ENCODE assay signal across 8 mouse cellular contexts in genomic region chr8:83972150-83973120, GRCm38 (mm10). TPM values are rescaled to one million over a fixed set of nuclear protein-coding genes. Genes with fewer than 3 reads are reported as not detected.
A peak's percentile ranks its signal among the peaks of the same experiment; 100 is the strongest.
DNase-seq lines count a peak whose midpoint lies in the region; ATAC-seq and TF ChIP-seq lines count a peak whose summit lies in the region.

Gene Prkaca, plus strand, starts transcription at chr8:83972993.

- 1% methylated on average over 25 of the region's 94 CpGs for WGBS in embryonic facial prominence, embryonic 14.5 days
- WGBS in heart, adult 2 months: under 1% methylated on average over 83 of the region's 94 CpGs
- WGBS in limb, embryonic 13.5 days: under 1% methylated on average over 61 of the region's 94 CpGs
- WGBS in midbrain, embryonic 16.5 days: under 1% methylated on average over 71 of the region's 94 CpGs

- H3K9ac ChIP-seq in embryonic facial prominence, embryonic 14.5 days (ENCODE audit: low read depth, low read length): peak within 1 kb of the TSS; percentile 86
- H3K9ac ChIP-seq in heart, adult 2 months (ENCODE audit: low read depth, low read length): peak within 1 kb of the TSS; percentile 97
- peak within 1 kb of the TSS; percentile 94 for H3K9ac ChIP-seq in limb, embryonic 13.5 days
- H3K9ac ChIP-seq in midbrain, embryonic 16.5 days (ENCODE audit: low read depth, low read length): peak within 1 kb of the TSS; percentile 93

- no peak for TF ChIP-seq CTCF in heart, adult 2 months (IDR thresholded peaks at IDR 0.05)

- DNase-seq in 3T3-L1 (ENCODE audit: low read depth, low spot score): peak; percentile 99
- peak; percentile 94 to 97 for DNase-seq in adrenal gland, postnatal 4 days (ENCODE audit: low spot score in 2 of 2)
- peak; percentile 100 for DNase-seq in embryonic facial prominence, embryonic 14.5 days (ENCODE audit: low spot score)
- DNase-seq in heart, adult 2 months: peak; percentile 95 to 100
- DNase-seq in kidney, adult 8-10 months: peak; percentile 99
- peak; percentile 92 to 97 for DNase-seq in spleen, postnatal 10 days (ENCODE audit: low spot score in 2 of 2)

- H3K4me1 ChIP-seq in embryonic facial prominence, embryonic 14.5 days (ENCODE audit: control insufficient read depth, insufficient read depth, low read length): peaks cover 13% of the 10 kb centered on the region
- H3K4me1 ChIP-seq in heart, adult 2 months (ENCODE audit: control insufficient read depth, insufficient read depth, low read length): peaks cover 8% of the 10 kb centered on the region
- peaks cover 32% of the 10 kb centered on the region for H3K4me1 ChIP-seq in limb, embryonic 13.5 days
- peaks cover 26% of the 10 kb centered on the region for H3K4me1 ChIP-seq in midbrain, embryonic 16.5 days (ENCODE audit: control insufficient read depth, insufficient read depth, low read length)

- H3K36me3 ChIP-seq in embryonic facial prominence, embryonic 14.5 days (ENCODE audit: control insufficient read depth, insufficient read depth, low read length): peaks cover 24% of the 10 kb centered on the region
- H3K36me3 ChIP-seq in heart, adult 2 months (ENCODE audit: control insufficient read depth, insufficient read depth, low read length): no peaks in the 10 kb centered on the region
- H3K36me3 ChIP-seq in limb, embryonic 13.5 days: peaks cover 27% of the 10 kb centered on the region
- no peaks in the 10 kb centered on the region for H3K36me3 ChIP-seq in midbrain, embryonic 16.5 days (ENCODE audit: control insufficient read depth, insufficient read depth, low read length)

- peak; percentile 100 for ATAC-seq in embryonic facial prominence, embryonic 14.5 days (ENCODE audit: low read depth)
- ATAC-seq in limb, embryonic 13.5 days (ENCODE audit: low FRiP score, low read depth): peak; percentile 100
- ATAC-seq in midbrain, embryonic 16.5 days: peak; percentile 100

- H3K27ac ChIP-seq in embryonic facial prominence, embryonic 14.5 days (replicated peaks; ENCODE audit: low read depth, low read length): peak within 1 kb of the TSS; percentile 65
- H3K27ac ChIP-seq in heart, adult 2 months: peak within 1 kb of the TSS; percentile 85
- H3K27ac ChIP-seq in limb, embryonic 13.5 days: peak within 1 kb of the TSS; percentile 55; the same call in 1 of the 2 replicates
- H3K27ac ChIP-seq in midbrain, embryonic 16.5 days (ENCODE audit: low read length): peak within 1 kb of the TSS; percentile 88

- peak; percentile 46; the same call in 1 of the 2 replicates for TF ChIP-seq POLR2A in heart, adult 2 months (IDR thresholded peaks at IDR 0.05; ENCODE audit: insufficient read depth, low read depth, low read length)

- intact Hi-C loops in heart, adult 2 months (cut with DNase I): no loop called here

- H3K4me3 ChIP-seq in embryonic facial prominence, embryonic 14.5 days (ENCODE audit: low read depth, low read length): peak within 1 kb of the TSS; percentile 93
- H3K4me3 ChIP-seq in heart, adult 2 months: peak within 1 kb of the TSS; percentile 74
- H3K4me3 ChIP-seq in limb, embryonic 13.5 days: peak within 1 kb of the TSS; percentile 95
- H3K4me3 ChIP-seq in midbrain, embryonic 16.5 days (ENCODE audit: low read depth, low read length): peak within 1 kb of the TSS; percentile 92

- H3K79me2 ChIP-seq in heart, adult 2 months (replicated peaks; ENCODE audit: control insufficient read depth, insufficient read depth, low read length): peaks cover 6% of the 10 kb centered on the region; the same call in 1 of the 2 replicates

- no peaks in the 10 kb centered on the region for H3K27me3 ChIP-seq in embryonic facial prominence, embryonic 14.5 days (replicated peaks; ENCODE audit: control insufficient read depth, insufficient read depth, low read length)
- no peaks in the 10 kb centered on the region for H3K27me3 ChIP-seq in heart, adult 2 months (ENCODE audit: control insufficient read depth, insufficient read depth, low read length)
- H3K27me3 ChIP-seq in limb, embryonic 13.5 days: no peaks in the 10 kb centered on the region
- H3K27me3 ChIP-seq in midbrain, embryonic 16.5 days (ENCODE audit: control insufficient read depth, insufficient read depth, low read depth, low read length): no peaks in the 10 kb centered on the region

- TF ChIP-seq EP300 in heart, adult 2 months (IDR thresholded peaks at IDR 0.05; ENCODE audit: insufficient read depth, low read depth, low read length): no peak

- peak within 1 kb of the TSS; percentile 97 for H3K4me2 ChIP-seq in embryonic facial prominence, embryonic 14.5 days (ENCODE audit: low read depth, low read length)
- H3K4me2 ChIP-seq in limb, embryonic 13.5 days (replicated peaks): peak within 1 kb of the TSS; percentile 98
- H3K4me2 ChIP-seq in midbrain, embryonic 16.5 days (ENCODE audit: low read length): peak within 1 kb of the TSS; percentile 86

- no peaks in the 10 kb centered on the region for H3K9me3 ChIP-seq in embryonic facial prominence, embryonic 14.5 days (ENCODE audit: control insufficient read depth, low read length)
- H3K9me3 ChIP-seq in limb, embryonic 13.5 days: no peaks in the 10 kb centered on the region
- no peaks in the 10 kb centered on the region for H3K9me3 ChIP-seq in midbrain, embryonic 16.5 days (replicated peaks; ENCODE audit: control insufficient read depth, low read length, poor library complexity, severe bottlenecking)

RNA-seq across cellular contexts. Expression of gene Prkaca, which starts in this region (rescaled TPM):
- total RNA-seq in adrenal gland, postnatal 4 days (2021): 100 to 1,000 TPM; 225 to 237 TPM
- 208 and 247 TPM in 2 replicates for polyA plus RNA-seq in embryonic facial prominence, embryonic 14.5 days (2014; fragmentation: Nextera tagmentation; extraction: Ambion mirVana)
- 100 to 1,000 TPM; 306 to 331 TPM for total RNA-seq in heart, adult 2 months (2021)
- 239 and 333 TPM in 2 replicates for polyA plus RNA-seq in heart, adult 2 months (2012; rRNA removed)
- 169 and 174 TPM in 2 replicates for polyA plus RNA-seq in limb, embryonic 13.5 days (2015; fragmentation: Nextera tagmentation; extraction: Ambion mirVana)
- polyA plus RNA-seq in midbrain, embryonic 16.5 days (2015; fragmentation: Nextera tagmentation; extraction: Ambion mirVana): 225 and 231 TPM in 2 replicates

Comparison
In these comparisons a context has a peak if more than half of its experiments do, and no peak if none do; other contexts are left out.
1. Peak in every context shown above with its lines: DNase-seq, ATAC-seq, H3K4me3 ChIP-seq and H3K27ac ChIP-seq.